Mouse (Mus musculus) brain, embryonic 14.5 days (tissue): ENCODE results near the gene Rhot2.

Source experiments
- CTCF ChIP-seq: fragments of 200-500 bp; IDR thresholded peaks from 2 replicates; pipeline ENCODE4 v1.5.1; 2012; ENCODE audit warnings: inconsistent platforms, mild to moderate bottlenecking, moderate library complexity, borderline replicate concordance; ENCODE audit not compliant: insufficient read depth, insufficient read length; ENCODE audit errors: extremely low read depth
- POLR2A ChIP-seq: fragments of 200-500 bp; IDR thresholded peaks from 2 replicates; pipeline ENCODE4 v1.6.1; 2012; ENCODE audit warnings: mild to moderate bottlenecking, inconsistent platforms, borderline replicate concordance; ENCODE audit not compliant: poor library complexity, insufficient read depth, insufficient read length, severe bottlenecking; ENCODE audit errors: extremely low read depth

- TF ChIP-seq CTCF (no peak), POLR2A (no peak)
Observed at GRCm38 (mm10) chr17:25842509-25842908, 2.1 kb downstream of the Rhot2 start.
